Mouse (Mus musculus) lung, embryonic 14.5 days (tissue): ENCODE measurements around the gene Wipf2. TPM values are rescaled to one million over a fixed set of nuclear protein-coding genes. Genes with fewer than 3 reads are reported as not detected.
"Not testable (repeated sequence)": the region's sequence is repeated elsewhere in the genome, so short reads cannot be mapped to it uniquely, and the experiment has no call there.

Source experiments
- ATAC-seq: fragments of 200-750 bp; cut with Nextera tagmentation; 2 replicates; pipeline ENCODE4 v1.8.0; 2017; ENCODE audit warnings: mild to moderate bottlenecking, moderate TSS enrichment, moderate library complexity; ENCODE audit not compliant: insufficient read depth
- DNase-seq: peaks from one replicate; pipeline ENCODE4 v3.0.0-alpha.2; 2015
- H3K27ac ChIP-seq: fragments of 300-500 bp; sonication (generic); 2 replicates; pipeline ENCODE4 v1.5.1; 2014; ENCODE audit warnings: low read depth, mild to moderate bottlenecking, moderate library complexity
- H3K27me3 ChIP-seq: fragments of 300-500 bp; sonication (generic); 2 replicates; pipeline ENCODE4 v1.6.1; 2014; ENCODE audit warnings: low read length, control low read depth; ENCODE audit not compliant: insufficient read depth
- H3K36me3 ChIP-seq: fragments of 300-500 bp; sonication (generic); 2 replicates; pipeline ENCODE4 v1.6.1; 2014; ENCODE audit warnings: control low read depth; ENCODE audit not compliant: insufficient read depth
- H3K4me1 ChIP-seq: fragments of 300-500 bp; sonication (generic); 2 replicates; pipeline ENCODE4 v1.6.1; 2014; ENCODE audit warnings: antibody characterized with exemption, control low read depth; ENCODE audit not compliant: insufficient read depth
- H3K4me2 ChIP-seq: fragments of 300-500 bp; sonication (generic); 2 replicates; pipeline ENCODE4 v1.6.1; 2014; ENCODE audit warnings: mild to moderate bottlenecking
- H3K4me3 ChIP-seq: fragments of 300-500 bp; sonication (generic); 2 replicates; pipeline ENCODE4 v1.5.1; 2014; ENCODE audit warnings: low read depth, low read length
- H3K9ac ChIP-seq: fragments of 300-500 bp; sonication (generic); 2 replicates; pipeline ENCODE4 v1.6.1; 2014
- H3K9me3 ChIP-seq: fragments of 300-500 bp; sonication (generic); 2 replicates; pipeline ENCODE4 v1.6.1; 2016; ENCODE audit warnings: low read depth, low read length, control low read depth
- CTCF ChIP-seq: IDR thresholded peaks from 2 replicates; pipeline ENCODE4 v1.5.1; 2016; ENCODE audit warnings: antibody characterized with exemption, low read depth
- WGBS: fragments of 180-500 bp; shearing (Covaris S2); extraction: QIAGEN DNeasy Blood & Tissue Kit; methylation state at CpG from one replicate; pipeline ENCODE4 v1.1.7; 2014; 5-methylcytosine and 5-hydroxymethylcytosine counted together
- polyA plus RNA-seq: library from polyadenylated mRNA; unstranded; fragments of >200 nt; fragmentation: Nextera tagmentation; extraction: Ambion mirVana; gene quantifications from 2 replicates; pipeline ENCODE4 v1.2.1, GENCODE M21; 2014

Gene Wipf2
- polyA plus RNA-seq, 1 experiment from 2014 or later: 4.7 TPM

DNA sequence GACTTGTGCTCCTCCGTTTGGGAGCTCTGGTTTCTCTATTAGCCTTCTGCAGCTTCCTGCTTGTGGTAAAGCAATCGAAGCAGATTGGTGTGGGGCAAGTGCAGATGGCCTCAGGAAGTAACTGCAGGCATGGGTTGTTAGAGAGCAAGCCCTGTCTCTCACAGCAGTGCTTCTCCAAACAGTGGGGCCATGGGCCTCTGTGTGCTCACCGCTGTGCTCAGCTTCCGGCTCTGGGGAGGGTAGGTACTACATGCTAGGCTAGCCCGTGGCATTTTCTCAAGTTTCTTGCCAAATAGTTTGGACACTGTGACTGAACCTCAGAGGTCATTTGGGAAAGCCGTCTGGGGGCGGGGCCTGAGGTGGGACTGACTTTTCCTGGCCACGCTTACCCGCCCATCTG is 54.8 kb downstream of the Wipf2 start:
- H3K27me3 ChIP-seq: no peaks in the 10 kb centered on the region
- no peak for TF ChIP-seq CTCF
- WGBS: 55% methylated on average over 9 of the region's 9 CpGs
- no peak overlapping the region for H3K4me3 ChIP-seq
- DNase-seq (no peak), ATAC-seq (no peak)
- H3K36me3 ChIP-seq: peaks cover 85% of the 10 kb centered on the region
- H3K27ac ChIP-seq: no peak overlapping the region; the same call in 1 of the 2 replicates
- no peaks in the 10 kb centered on the region for H3K9me3 ChIP-seq
- peaks cover 5% of the 10 kb centered on the region; the same call in 1 of the 2 replicates for H3K4me1 ChIP-seq
- H3K4me2 ChIP-seq: no peak overlapping the region
- H3K9ac ChIP-seq: no peak overlapping the region

DNA sequence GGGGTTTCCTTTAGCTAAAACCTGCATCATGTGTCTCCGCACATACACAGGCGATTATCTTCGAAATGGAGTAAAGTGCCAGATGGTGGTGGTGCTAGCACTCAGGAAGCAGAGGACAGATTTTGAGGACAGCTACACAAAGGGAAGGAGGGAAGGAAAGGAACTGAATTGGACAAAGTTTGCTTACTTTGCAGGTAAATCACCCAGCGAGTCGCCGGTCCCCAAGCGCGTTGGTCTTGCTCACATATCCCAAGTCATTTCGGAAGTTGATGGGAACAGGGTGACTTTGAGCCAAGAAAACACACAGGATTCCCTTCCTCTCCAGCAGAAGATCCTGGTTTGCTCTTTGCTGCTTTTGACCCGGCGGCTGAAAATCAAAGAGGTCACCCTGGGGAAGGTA is 55.6 kb downstream of the Wipf2 start:
- Histone ChIP-seq H3K4me3 (no peak overlapping the region), H3K9ac (no peak overlapping the region), H3K4me2 (no peak overlapping the region), H3K27me3 (no peaks in the 10 kb centered on the region), H3K4me1 (peaks cover 11% of the 10 kb centered on the region), H3K9me3 (no peaks in the 10 kb centered on the region), H3K27ac (no peak overlapping the region), H3K36me3 (peaks cover 77% of the 10 kb centered on the region)
- ATAC-seq: no peak
- DNase-seq: no peak
- no peak for TF ChIP-seq CTCF
- 94% methylated on average over 11 of the region's 11 CpGs for WGBS

- peak; percentile 75 for TF ChIP-seq CTCF
- peaks cover 38% of the 10 kb centered on the region for H3K4me1 ChIP-seq
- not testable (repeated sequence) for ATAC-seq, H3K27me3 ChIP-seq, H3K9ac ChIP-seq, H3K9me3 ChIP-seq, H3K4me3 ChIP-seq, H3K4me2 ChIP-seq
- peaks cover 53% of the 10 kb centered on the region for H3K36me3 ChIP-seq
- peak overlapping the region; percentile 95; the same call in 1 of the 2 replicates for H3K27ac ChIP-seq
- DNase-seq: peak; percentile 93
- 40% methylated on average over 15 of the region's 15 CpGs for WGBS
These were observed 58.4 kb downstream of the Wipf2 start for GRCm38 (mm10) chr11:98921813-98922212.

- Histone ChIP-seq H3K27ac (peak overlapping the region; percentile 95; the same call in 1 of the 2 replicates), H3K36me3 (peaks cover 48% of the 10 kb centered on the region), H3K4me1 (peaks cover 41% of the 10 kb centered on the region), H3K4me2 (peak overlapping the region; percentile 20; the same call in 1 of the 2 replicates)
- ATAC-seq, H3K9ac ChIP-seq, H3K4me3 ChIP-seq, H3K9me3 ChIP-seq, H3K27me3 ChIP-seq: not testable (repeated sequence)
- 31% methylated on average over 10 of the region's 10 CpGs for whole genome bisulfite sequencing
- DNase-seq: peak; percentile 90
- peak; percentile 86 for TF ChIP-seq CTCF
These were observed 58.9 kb downstream of the Wipf2 start for GRCm38 (mm10) chr11:98922307-98922706.

- peak; percentile 91 for DNase-seq
- Histone ChIP-seq H3K4me1 (peaks cover 46% of the 10 kb centered on the region), H3K36me3 (peaks cover 40% of the 10 kb centered on the region), H3K4me2 (peak overlapping the region; percentile 20; the same call in 1 of the 2 replicates), H3K27ac (peak overlapping the region; percentile 95)
- not testable (repeated sequence) for H3K27me3 ChIP-seq, H3K9me3 ChIP-seq, H3K9ac ChIP-seq, H3K4me3 ChIP-seq
- ATAC-seq: peak; percentile 75
- WGBS: 34% methylated on average over 16 of the region's 16 CpGs
These were observed 59.6 kb downstream of the Wipf2 start for GRCm38 (mm10) chr11:98922851-98923711.

DNA sequence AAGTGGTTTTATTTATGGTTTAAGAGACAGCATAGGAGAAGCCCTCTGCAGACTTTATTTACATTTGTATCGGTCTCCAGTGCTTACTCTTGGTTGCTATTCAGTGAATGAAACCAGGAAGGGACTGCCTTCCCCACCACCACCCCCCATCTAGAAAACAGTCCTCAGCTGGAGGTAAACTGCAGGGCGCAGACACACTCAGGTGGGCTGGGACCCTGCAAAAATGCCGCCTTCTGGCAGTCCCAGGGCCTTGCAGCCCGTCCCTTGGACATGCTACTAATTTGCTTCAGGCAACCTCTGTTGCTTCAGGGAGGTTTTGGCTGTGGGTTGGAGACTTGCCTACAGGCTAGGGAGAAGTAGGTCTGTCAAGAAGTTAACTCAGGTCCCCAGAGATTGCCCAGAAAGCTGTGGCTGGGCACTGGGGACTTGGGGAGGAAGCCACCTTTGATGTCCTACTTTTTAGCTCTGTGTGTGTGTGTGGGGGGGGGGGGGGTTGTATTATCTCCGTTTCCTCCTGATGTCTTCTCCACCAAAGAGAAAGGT is 61.3 kb downstream of the Wipf2 start:
- Histone ChIP-seq H3K27ac (peak overlapping the region; percentile 95), H3K4me3 (no peak overlapping the region), H3K9me3 (no peaks in the 10 kb centered on the region), H3K36me3 (peaks cover 24% of the 10 kb centered on the region), H3K27me3 (no peaks in the 10 kb centered on the region), H3K4me2 (peak overlapping the region; percentile 54; the same call in 1 of the 2 replicates), H3K4me1 (peaks cover 62% of the 10 kb centered on the region), H3K9ac (peak overlapping the region; percentile 20)
- TF ChIP-seq CTCF: 0 out of 2 replicates have a peak, but pooled peaks have one; percentile 12
- DNase-seq (no peak), ATAC-seq (no peak)
- 42% methylated on average over 5 of the region's 5 CpGs for WGBS

- Histone ChIP-seq H3K27ac (peak overlapping the region; percentile 95), H3K9ac (peak overlapping the region; percentile 27), H3K4me2 (peak overlapping the region; percentile 54), H3K9me3 (no peaks in the 10 kb centered on the region), H3K4me1 (peaks cover 67% of the 10 kb centered on the region), H3K4me3 (peak overlapping the region; percentile 10; the same call in 1 of the 2 replicates), H3K36me3 (peaks cover 18% of the 10 kb centered on the region), H3K27me3 (no peaks in the 10 kb centered on the region)
- TF ChIP-seq CTCF: no peak
- ATAC-seq (peak; percentile 39), DNase-seq (peak; percentile 95)
- 7% methylated on average over 10 of the region's 10 CpGs for WGBS
These were observed 61.9 kb downstream of the Wipf2 start for GRCm38 (mm10) chr11:98925265-98925721.
